Mouse (Mus musculus) heart, embryonic 13.5 days (tissue): Measurements from ENCODE around the gene Hs1bp3. TPM values are rescaled to one million over a fixed set of nuclear protein-coding genes. Genes with fewer than 3 reads are reported as not detected.

Source experiments
- ATAC-seq: fragments of 200-750 bp; cut with Nextera tagmentation; 2 replicates; pipeline ENCODE4 v1.8.0; 2017; ENCODE audit warnings: moderate TSS enrichment; ENCODE audit not compliant: insufficient number of reproducible peaks, low FRiP score, low TSS enrichment; ENCODE audit errors: extremely low read depth
- H3K27ac ChIP-seq: fragments of 300-500 bp; sonication (generic); replicated peaks from 2 replicates; pipeline ENCODE4 v1.5.1; 2015; ENCODE audit warnings: moderate library complexity, mild to moderate bottlenecking, inconsistent platforms
- H3K27me3 ChIP-seq: fragments of 300-500 bp; sonication (generic); replicated peaks from 2 replicates; pipeline ENCODE4 v1.6.1; 2015; ENCODE audit warnings: mild to moderate bottlenecking, inconsistent platforms
- H3K36me3 ChIP-seq: fragments of 300-500 bp; sonication (generic); 2 replicates; pipeline ENCODE4 v1.6.1; 2015; ENCODE audit warnings: mild to moderate bottlenecking, inconsistent platforms
- H3K4me1 ChIP-seq: fragments of 300-500 bp; sonication (generic); 2 replicates; pipeline ENCODE4 v1.6.1; 2015; ENCODE audit warnings: inconsistent platforms
- H3K4me2 ChIP-seq: fragments of 300-500 bp; sonication (generic); 2 replicates; pipeline ENCODE4 v1.6.1; 2015; ENCODE audit warnings: inconsistent platforms, mild to moderate bottlenecking, moderate library complexity
- H3K4me3 ChIP-seq: fragments of 300-500 bp; sonication (generic); 2 replicates; pipeline ENCODE4 v1.5.1; 2015; ENCODE audit warnings: moderate library complexity, mild to moderate bottlenecking, inconsistent platforms
- H3K9ac ChIP-seq: fragments of 300-500 bp; sonication (generic); 2 replicates; pipeline ENCODE4 v1.6.1; 2015; ENCODE audit warnings: inconsistent platforms, mild to moderate bottlenecking, moderate library complexity
- H3K9me3 ChIP-seq: fragments of 300-500 bp; sonication (generic); 2 replicates; pipeline ENCODE4 v1.6.1; 2016; ENCODE audit warnings: inconsistent platforms
- WGBS: fragments of 180-500 bp; shearing (Covaris S2); methylation state at CpG from one replicate; pipeline ENCODE4 v1.1.7; 2015; ENCODE audit warnings: mixed read lengths; 5-methylcytosine and 5-hydroxymethylcytosine counted together
- polyA plus RNA-seq: library from polyadenylated mRNA; unstranded; fragments of >200 nt; fragmentation: Nextera tagmentation; extraction: Ambion mirVana; gene quantifications from 2 replicates; pipeline ENCODE4 v1.2.1, GENCODE M21; 2015

Gene Hs1bp3
- polyA plus RNA-seq, 1 experiment from 2014 or later: 14.3 TPM

GRCm38 (mm10) chr12:8366688-8367087, 53.5 kb downstream of the Hs1bp3 start:
- Histone ChIP-seq H3K36me3 (no peaks in the 10 kb centered on the region), H3K9me3 (no peaks in the 10 kb centered on the region), H3K9ac (no peak overlapping the region), H3K4me2 (no peak overlapping the region), H3K27me3 (no peaks in the 10 kb centered on the region), H3K27ac (no peak overlapping the region), H3K4me3 (no peak overlapping the region), H3K4me1 (peaks cover 9% of the 10 kb centered on the region)
- 52% methylated on average over 3 of the region's 3 CpGs for WGBS
- no peak for ATAC-seq

GRCm38 (mm10) chr12:8371746-8372510, 58.7 kb downstream of the Hs1bp3 start:
- peaks cover 20% of the 10 kb centered on the region for H3K4me1 ChIP-seq
- H3K27me3 ChIP-seq: no peaks in the 10 kb centered on the region
- ATAC-seq: no peak
- no peaks in the 10 kb centered on the region for H3K36me3 ChIP-seq
- H3K9me3 ChIP-seq: no peaks in the 10 kb centered on the region
- no peak overlapping the region for H3K4me2 ChIP-seq
- 27% methylated on average over 5 of the region's 5 CpGs for WGBS
- 0 out of 2 replicates have a peak overlapping the region, but pooled peaks have one; percentile 17 for H3K9ac ChIP-seq
- no peak overlapping the region for H3K4me3 ChIP-seq
- peak overlapping the region; percentile 52; the same call in 1 of the 2 replicates for H3K27ac ChIP-seq

GRCm38 (mm10) chr12:8372511-8373180, 59.4 kb downstream of the Hs1bp3 start:
- 0 out of 2 replicates have a peak overlapping the region, but pooled peaks have one; percentile 17 for H3K9ac ChIP-seq
- no peaks in the 10 kb centered on the region for H3K27me3 ChIP-seq
- no peaks in the 10 kb centered on the region for H3K36me3 ChIP-seq
- H3K4me2 ChIP-seq: no peak overlapping the region
- no peaks in the 10 kb centered on the region for H3K9me3 ChIP-seq
- H3K4me3 ChIP-seq: no peak overlapping the region
- WGBS: 53% methylated on average over 7 of the region's 7 CpGs
- peaks cover 22% of the 10 kb centered on the region for H3K4me1 ChIP-seq
- H3K27ac ChIP-seq: peak overlapping the region; percentile 52; the same call in 1 of the 2 replicates
- ATAC-seq: no peak

GRCm38 (mm10) chr12:8373741-8374140, 60.5 kb downstream of the Hs1bp3 start:
- Histone ChIP-seq H3K27me3 (no peaks in the 10 kb centered on the region), H3K4me1 (peaks cover 33% of the 10 kb centered on the region), H3K27ac (no peak overlapping the region), H3K9ac (no peak overlapping the region), H3K4me3 (no peak overlapping the region), H3K36me3 (no peaks in the 10 kb centered on the region), H3K4me2 (no peak overlapping the region), H3K9me3 (no peaks in the 10 kb centered on the region)
- no peak for ATAC-seq
- WGBS: 83% methylated on average over 5 of the region's 5 CpGs

GRCm38 (mm10) chr12:8377169-8377568, 63.9 kb downstream of the Hs1bp3 start:
- Histone ChIP-seq H3K36me3 (no peaks in the 10 kb centered on the region), H3K9ac (no peak overlapping the region), H3K27me3 (no peaks in the 10 kb centered on the region), H3K4me3 (no peak overlapping the region), H3K27ac (no peak overlapping the region), H3K4me2 (no peak overlapping the region), H3K4me1 (peaks cover 48% of the 10 kb centered on the region), H3K9me3 (no peaks in the 10 kb centered on the region)
- no peak for ATAC-seq
- 82% methylated on average over 1 of the region's 1 CpGs for WGBS

- no peak overlapping the region for H3K9ac ChIP-seq
- no peaks in the 10 kb centered on the region for H3K9me3 ChIP-seq
- H3K27me3 ChIP-seq: no peaks in the 10 kb centered on the region
- WGBS: 69% methylated on average over 9 of the region's 9 CpGs
- no peaks in the 10 kb centered on the region for H3K36me3 ChIP-seq
- no peak overlapping the region for H3K4me3 ChIP-seq
- no peak for ATAC-seq
- peaks cover 39% of the 10 kb centered on the region for H3K4me1 ChIP-seq
- 0 out of 2 replicates have a peak overlapping the region, but pooled peaks have one; percentile 0 for H3K27ac ChIP-seq
- no peak overlapping the region for H3K4me2 ChIP-seq
Observed at GRCm38 (mm10) chr12:8377955-8378620, 64.9 kb downstream of the Hs1bp3 start.

GRCm38 (mm10) chr12:8379795-8380521, 66.7 kb downstream of the Hs1bp3 start:
- ATAC-seq: peak; percentile 32; the same call in 1 of the 2 replicates
- H3K36me3 ChIP-seq: no peaks in the 10 kb centered on the region
- H3K27ac ChIP-seq: peak overlapping the region; percentile 40; the same call in 1 of the 2 replicates
- no peak overlapping the region for H3K9ac ChIP-seq
- H3K4me3 ChIP-seq: no peak overlapping the region
- peaks cover 46% of the 10 kb centered on the region for H3K4me1 ChIP-seq
- WGBS: 31% methylated on average over 8 of the region's 8 CpGs
- no peak overlapping the region for H3K4me2 ChIP-seq
- no peaks in the 10 kb centered on the region for H3K9me3 ChIP-seq
- no peaks in the 10 kb centered on the region for H3K27me3 ChIP-seq

GRCm38 (mm10) chr12:8380944-8381343, 67.7 kb downstream of the Hs1bp3 start:
- 46% methylated on average over 9 of the region's 9 CpGs for WGBS
- Histone ChIP-seq H3K4me3 (no peak overlapping the region), H3K4me1 (peaks cover 51% of the 10 kb centered on the region), H3K27ac (no peak overlapping the region), H3K36me3 (no peaks in the 10 kb centered on the region), H3K4me2 (no peak overlapping the region), H3K9me3 (no peaks in the 10 kb centered on the region), H3K9ac (no peak overlapping the region), H3K27me3 (no peaks in the 10 kb centered on the region)
- no peak for ATAC-seq

GRCm38 (mm10) chr12:8381940-8382339, 68.7 kb downstream of the Hs1bp3 start:
- H3K9me3 ChIP-seq: no peaks in the 10 kb centered on the region
- no peaks in the 10 kb centered on the region for H3K27me3 ChIP-seq
- no peak overlapping the region for H3K4me3 ChIP-seq
- ATAC-seq: no peak
- peaks cover 61% of the 10 kb centered on the region for H3K4me1 ChIP-seq
- no peak overlapping the region for H3K4me2 ChIP-seq
- H3K36me3 ChIP-seq: no peaks in the 10 kb centered on the region
- H3K9ac ChIP-seq: no peak overlapping the region
- no peak overlapping the region for H3K27ac ChIP-seq
- 81% methylated on average over 2 of the region's 2 CpGs for WGBS

GRCm38 (mm10) chr12:8383822-8384221, 70.6 kb downstream of the Hs1bp3 start:
- H3K27ac ChIP-seq: no peak overlapping the region
- no peak overlapping the region for H3K4me2 ChIP-seq
- H3K36me3 ChIP-seq: no peaks in the 10 kb centered on the region
- no peak for ATAC-seq
- H3K9me3 ChIP-seq: no peaks in the 10 kb centered on the region
- H3K4me3 ChIP-seq: no peak overlapping the region
- H3K4me1 ChIP-seq: peaks cover 52% of the 10 kb centered on the region
- H3K9ac ChIP-seq: no peak overlapping the region
- no peaks in the 10 kb centered on the region for H3K27me3 ChIP-seq
- 48% methylated on average over 6 of the region's 6 CpGs for WGBS
